Mouse (Mus musculus): ENCODE measurements around the gene Olfr1301.

The Olfr1301 gene

GRCm38 (mm10) chr2:111750706-111751105 lies at the start of gene Olfr1301:
Gene Olfr1301, plus strand, starts transcription at chr2:111751006.
- DNase-seq (ENCODE audit: low read depth), result no peak

GRCm38 (mm10) chr2:111726739-111727138 lies 24.1 kb upstream of the Olfr1301 start:
- DNase-seq (ENCODE audit: low read depth), result no peak

GRCm38 (mm10) chr2:111777129-111777528 lies 26.3 kb downstream of the Olfr1301 start, which contains the start of gene Olfr1302:
Gene Olfr1302, plus strand, starts transcription at chr2:111777429.
- no peak for DNase-seq (ENCODE audit: low read depth)

Data from induced T-regulatory cell, adult 2 months (primary cell).